Mouse (Mus musculus) forebrain, embryonic 13.5 days (tissue): ENCODE data around the gene Clasp2. TPM values are rescaled to one million over a fixed set of nuclear protein-coding genes. Genes with fewer than 3 reads are reported as not detected.
"Not testable (repeated sequence)": the region's sequence is repeated elsewhere in the genome, so short reads cannot be mapped to it uniquely, and the experiment has no call there.

Experiments
- ATAC-seq: fragments of 200-750 bp; cut with Nextera tagmentation; 2 replicates; pipeline ENCODE4 v1.8.0; 2017
- H3K27ac ChIP-seq: fragments of 300-500 bp; sonication (generic); 2 replicates; pipeline ENCODE4 v1.5.1; 2015; ENCODE audit warnings: inconsistent platforms, mild to moderate bottlenecking, moderate library complexity
- H3K27me3 ChIP-seq: fragments of 300-500 bp; sonication (generic); 2 replicates; pipeline ENCODE4 v1.6.1; 2015; ENCODE audit warnings: mild to moderate bottlenecking, inconsistent platforms
- H3K36me3 ChIP-seq: fragments of 300-500 bp; sonication (generic); 2 replicates; pipeline ENCODE4 v1.6.1; 2015; ENCODE audit warnings: mild to moderate bottlenecking, inconsistent platforms; ENCODE audit not compliant: poor library complexity, severe bottlenecking
- H3K4me1 ChIP-seq: fragments of 300-500 bp; sonication (generic); 2 replicates; pipeline ENCODE4 v1.6.1; 2015; ENCODE audit warnings: inconsistent platforms
- H3K4me2 ChIP-seq: fragments of 300-500 bp; sonication (generic); 2 replicates; pipeline ENCODE4 v1.6.1; 2015; ENCODE audit warnings: inconsistent platforms, mild to moderate bottlenecking, moderate library complexity
- H3K4me3 ChIP-seq: fragments of 300-500 bp; sonication (generic); 2 replicates; pipeline ENCODE4 v1.5.1; 2015; ENCODE audit warnings: mild to moderate bottlenecking, inconsistent platforms
- H3K9ac ChIP-seq: fragments of 300-500 bp; sonication (generic); 2 replicates; pipeline ENCODE4 v1.6.1; 2015; ENCODE audit warnings: mild to moderate bottlenecking, inconsistent platforms
- H3K9me3 ChIP-seq: fragments of 300-500 bp; sonication (generic); replicated peaks from 2 replicates; pipeline ENCODE4 v1.6.1; 2016; ENCODE audit warnings: inconsistent platforms
- WGBS: fragments of 180-500 bp; shearing (Covaris S2); methylation state at CpG from one replicate; pipeline ENCODE4 v1.1.7; 2015; 5-methylcytosine and 5-hydroxymethylcytosine counted together
- polyA plus RNA-seq: library from polyadenylated mRNA; unstranded; fragments of >200 nt; fragmentation: Nextera tagmentation; extraction: Ambion mirVana; gene quantifications from 2 replicates; pipeline ENCODE4 v1.2.1, GENCODE M21; 2015

Clasp2 gene
- polyA plus RNA-seq, 1 experiment from 2014 or later = 84.9 TPM

DNA sequence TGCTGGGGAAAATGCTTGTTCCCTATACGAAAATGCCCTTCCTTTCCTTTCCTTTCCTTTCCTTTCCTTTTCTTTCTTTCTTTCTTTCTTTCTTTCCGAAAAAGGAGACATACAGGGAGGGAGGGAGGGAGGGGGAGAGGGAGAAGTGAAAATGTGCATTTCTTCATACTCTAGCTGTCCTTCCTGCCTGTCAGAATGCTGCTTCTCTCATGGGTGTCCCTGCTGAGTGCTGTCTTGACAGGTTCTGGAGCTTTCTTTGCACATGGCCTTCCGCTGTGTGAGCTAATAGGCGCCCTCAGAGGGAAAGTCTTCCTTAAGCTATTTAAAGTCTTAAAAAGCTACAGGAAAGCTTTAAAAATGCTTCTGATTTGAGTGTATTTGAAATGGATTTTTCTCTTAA is 95.7 kb downstream of the Clasp2 start:
- WGBS = 83% methylated on average over 4 of the region's 4 CpGs
- no peak for ATAC-seq
- Histone ChIP-seq H3K9me3 (no peaks in the 10 kb centered on the region), H3K4me3 (no peak overlapping the region), H3K27ac (no peak overlapping the region), H3K27me3 (no peaks in the 10 kb centered on the region), H3K36me3 (peaks cover 14% of the 10 kb centered on the region; the same call in 1 of the 2 replicates), H3K9ac (no peak overlapping the region), H3K4me2 (no peak overlapping the region), H3K4me1 (no peaks in the 10 kb centered on the region)

DNA sequence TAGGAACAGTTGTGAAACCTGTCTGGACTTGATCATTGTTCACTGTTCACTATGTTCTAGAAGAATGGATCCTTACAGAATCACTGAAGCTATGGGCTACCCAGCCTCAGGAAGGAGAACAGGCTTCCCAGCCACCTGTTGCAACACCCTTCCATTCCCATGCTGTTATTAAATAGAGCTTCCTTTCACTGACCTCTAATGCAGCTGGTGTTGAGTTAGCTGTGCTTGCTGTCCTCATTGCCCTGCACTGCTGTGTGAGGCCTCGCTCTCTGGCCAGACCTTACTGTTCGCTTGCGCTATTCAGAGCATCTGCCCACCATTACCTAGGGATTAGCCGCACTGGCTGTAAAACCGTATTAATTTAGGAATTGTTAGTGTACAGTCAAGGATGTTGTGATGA is 96.2 kb downstream of the Clasp2 start:
- Histone ChIP-seq H3K36me3 (peaks cover 14% of the 10 kb centered on the region; the same call in 1 of the 2 replicates), H3K4me2 (no peak overlapping the region), H3K4me3 (no peak overlapping the region), H3K9me3 (no peaks in the 10 kb centered on the region), H3K9ac (no peak overlapping the region), H3K27me3 (no peaks in the 10 kb centered on the region), H3K4me1 (no peaks in the 10 kb centered on the region), H3K27ac (no peak overlapping the region)
- ATAC-seq = no peak
- WGBS = 95% methylated on average over 5 of the region's 5 CpGs

DNA sequence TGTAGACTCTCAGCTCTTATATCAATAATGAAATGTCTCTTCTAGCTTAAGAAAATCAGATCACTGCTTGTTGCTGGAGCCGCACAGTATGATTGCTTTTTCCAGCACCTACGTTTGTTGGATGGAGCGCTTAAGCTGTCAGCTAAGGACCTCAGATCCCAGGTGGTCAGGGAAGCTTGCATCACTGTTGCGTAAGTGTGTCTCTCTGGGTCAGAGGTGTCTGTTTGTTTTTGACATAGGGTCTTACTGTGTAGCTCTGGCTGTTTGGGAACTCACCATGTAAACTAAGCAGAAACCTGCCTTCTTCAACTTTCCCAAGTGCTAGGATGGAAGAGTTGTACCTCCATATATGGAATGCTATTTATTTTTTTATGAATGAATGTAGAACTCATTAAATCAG is 102.8 kb downstream of the Clasp2 start:
- WGBS = 96% methylated on average over 4 of the region's 4 CpGs

DNA sequence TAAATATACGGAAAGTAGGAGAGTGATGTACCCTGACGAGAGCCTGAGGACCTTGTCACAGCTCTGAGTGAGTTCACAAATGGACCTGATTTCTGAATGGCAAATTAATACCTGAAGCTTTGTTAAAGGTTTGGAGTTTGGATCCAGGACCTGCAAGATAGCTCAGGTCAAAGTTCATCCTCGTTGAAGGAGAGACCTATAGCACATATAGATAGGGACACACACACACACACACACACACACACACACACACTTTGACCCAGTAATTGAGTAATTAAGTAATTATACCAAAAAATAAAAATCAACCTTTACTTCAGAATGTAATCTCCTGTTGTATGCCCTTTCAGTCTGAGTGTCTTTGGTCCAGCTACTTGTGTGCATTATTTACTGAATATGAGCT is 114.2 kb downstream of the Clasp2 start:
- Histone ChIP-seq H3K4me3 (no peak overlapping the region), H3K4me2 (no peak overlapping the region), H3K36me3 (peaks cover 59% of the 10 kb centered on the region), H3K27ac (no peak overlapping the region), H3K27me3 (no peaks in the 10 kb centered on the region), H3K4me1 (no peaks in the 10 kb centered on the region), H3K9me3 (no peaks in the 10 kb centered on the region), H3K9ac (no peak overlapping the region)
- ATAC-seq = no peak
- WGBS = 91% methylated on average over 3 of the region's 3 CpGs

More for the DNA sequence above, 102.8 kb downstream of the Clasp2 start:
- Histone ChIP-seq H3K36me3 (peaks cover 34% of the 10 kb centered on the region), H3K4me3 (no peak overlapping the region), H3K27me3 (no peaks in the 10 kb centered on the region), H3K9me3 (no peaks in the 10 kb centered on the region), H3K27ac (no peak overlapping the region), H3K4me2 (no peak overlapping the region), H3K9ac (no peak overlapping the region), H3K4me1 (no peaks in the 10 kb centered on the region)
- no peak for ATAC-seq

DNA sequence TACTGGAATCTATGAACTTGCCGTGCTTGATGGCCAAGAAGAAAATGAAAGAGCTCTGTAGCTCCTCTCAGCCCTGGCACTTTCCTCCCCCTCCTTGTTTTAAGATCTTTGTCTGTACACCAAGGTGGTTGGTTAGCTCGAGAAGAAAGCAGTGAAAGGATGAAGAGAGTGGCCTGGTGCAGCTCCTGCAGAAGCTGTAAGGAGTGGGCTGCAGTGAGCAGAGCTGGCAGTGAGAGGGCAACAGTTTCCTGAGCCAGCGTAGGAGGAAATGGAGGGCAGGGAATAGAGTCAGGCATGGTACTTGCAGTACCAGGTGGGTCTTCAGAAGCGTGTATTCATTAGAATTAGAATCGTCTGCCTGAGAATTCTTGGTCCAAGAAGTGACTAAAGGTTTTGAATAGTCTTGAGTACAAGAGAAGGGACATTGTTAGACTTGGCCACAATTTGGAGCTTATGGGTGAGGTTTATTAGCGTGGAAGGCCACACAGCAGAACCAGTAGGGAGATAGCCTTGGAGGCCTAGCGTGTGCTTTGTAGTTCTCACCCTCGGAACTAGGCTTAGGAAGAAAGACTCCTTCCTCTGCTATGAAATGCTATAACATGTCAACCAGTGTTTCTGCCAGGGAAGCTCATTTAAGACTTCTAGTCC is 116.1 kb downstream of the Clasp2 start:
- H3K9ac ChIP-seq = no peak overlapping the region
- ATAC-seq = no peak
- peaks cover 58% of the 10 kb centered on the region for H3K36me3 ChIP-seq
- no peaks in the 10 kb centered on the region for H3K9me3 ChIP-seq
- H3K27ac ChIP-seq = no peak overlapping the region
- H3K4me2 ChIP-seq = no peak overlapping the region
- no peaks in the 10 kb centered on the region for H3K27me3 ChIP-seq
- WGBS = 86% methylated on average over 8 of the region's 8 CpGs
- no peak overlapping the region for H3K4me3 ChIP-seq
- H3K4me1 ChIP-seq = no peaks in the 10 kb centered on the region

DNA sequence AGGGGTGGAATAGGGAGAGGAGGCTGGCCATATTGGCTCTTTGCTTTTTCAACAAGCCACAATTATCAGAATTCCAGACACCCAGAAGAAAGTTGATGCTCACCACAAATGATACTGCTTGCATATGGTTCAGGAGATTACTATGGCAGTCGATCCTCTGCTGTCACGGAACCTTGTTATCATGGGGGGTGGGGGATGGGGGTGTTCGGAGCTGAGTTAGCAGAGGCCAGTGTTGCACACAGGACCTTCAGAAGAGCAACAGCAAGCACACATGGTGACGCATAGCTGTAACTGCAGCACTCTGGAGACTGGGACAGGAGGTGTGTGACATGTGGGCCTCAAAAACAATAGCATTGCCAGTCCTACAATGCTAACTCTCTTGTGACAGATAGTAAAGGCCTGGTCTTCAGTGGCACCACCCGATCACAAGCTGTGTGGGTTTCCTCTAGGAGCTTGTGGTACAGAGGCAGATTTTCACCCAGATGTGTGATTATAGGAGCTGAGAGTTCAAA is 116.7 kb downstream of the Clasp2 start:
- H3K4me2 ChIP-seq = no peak overlapping the region
- WGBS = 96% methylated on average over 5 of the region's 5 CpGs
- no peaks in the 10 kb centered on the region for H3K9me3 ChIP-seq
- no peaks in the 10 kb centered on the region for H3K4me1 ChIP-seq
- H3K27me3 ChIP-seq = no peaks in the 10 kb centered on the region
- ATAC-seq = no peak
- H3K4me3 ChIP-seq = no peak overlapping the region
- H3K27ac ChIP-seq = no peak overlapping the region
- no peak overlapping the region for H3K9ac ChIP-seq
- H3K36me3 ChIP-seq = peaks cover 57% of the 10 kb centered on the region

DNA sequence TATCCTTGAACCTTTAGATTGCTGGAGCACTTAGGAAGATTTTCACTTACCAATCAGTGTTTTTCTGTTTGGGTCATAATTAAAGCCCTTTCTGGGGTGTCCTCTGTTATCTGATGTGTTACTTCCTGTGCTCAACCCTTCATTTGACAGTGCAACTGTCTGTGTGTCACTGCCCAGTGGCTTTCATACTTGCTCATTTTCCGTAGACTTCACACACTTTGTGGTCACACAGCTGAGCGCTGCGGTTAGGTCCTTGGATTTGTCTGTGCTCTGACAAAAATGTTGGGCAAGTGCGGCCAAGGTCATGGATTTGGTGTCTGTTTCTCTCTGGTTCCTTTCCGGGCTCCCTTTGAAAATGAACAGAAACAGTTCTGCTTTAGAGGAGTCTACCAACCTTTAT is 118.1 kb downstream of the Clasp2 start:
- no peaks in the 10 kb centered on the region for H3K9me3 ChIP-seq
- no peak overlapping the region; the same call in 1 of the 2 replicates for H3K27ac ChIP-seq
- H3K4me1 ChIP-seq = no peaks in the 10 kb centered on the region
- WGBS = 90% methylated on average over 5 of the region's 5 CpGs
- H3K9ac ChIP-seq = no peak overlapping the region
- ATAC-seq = no peak
- no peak overlapping the region for H3K4me2 ChIP-seq
- no peaks in the 10 kb centered on the region for H3K27me3 ChIP-seq
- no peak overlapping the region for H3K4me3 ChIP-seq
- peaks cover 54% of the 10 kb centered on the region for H3K36me3 ChIP-seq

DNA sequence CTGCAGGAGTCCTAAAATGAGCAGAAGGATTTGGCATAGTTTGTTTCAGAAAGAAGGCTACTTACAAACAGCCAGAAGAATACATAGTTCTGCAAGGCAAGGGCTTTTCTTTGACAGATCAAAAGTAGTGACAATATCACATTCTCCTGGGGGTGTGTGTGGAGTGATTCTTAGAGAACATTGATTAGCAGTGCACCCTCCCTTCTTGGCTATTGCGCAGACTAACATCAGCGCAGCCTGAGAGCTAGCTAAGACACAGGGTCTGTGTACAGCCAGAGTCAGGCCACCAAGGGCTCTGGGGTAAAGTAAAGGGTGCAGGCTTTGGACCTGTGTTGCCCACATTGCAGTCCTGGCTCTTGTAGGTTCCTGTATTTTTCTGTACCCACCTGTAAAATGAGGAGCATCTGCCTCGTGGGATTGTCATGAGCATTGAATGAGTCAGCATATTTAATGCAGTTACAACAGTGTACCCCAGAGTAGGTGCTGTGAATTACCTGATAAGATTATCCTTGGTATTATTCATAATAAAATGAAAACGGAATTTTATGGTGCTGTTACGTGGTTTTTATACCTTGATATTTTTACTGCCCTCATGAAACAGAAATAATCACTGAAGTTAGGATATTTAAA is 122.2 kb downstream of the Clasp2 start:
- Histone ChIP-seq H3K4me1 (no peaks in the 10 kb centered on the region), H3K9me3 (no peaks in the 10 kb centered on the region), H3K27me3 (no peaks in the 10 kb centered on the region), H3K9ac (no peak overlapping the region), H3K4me2 (no peak overlapping the region), H3K27ac (no peak overlapping the region), H3K36me3 (peaks cover 51% of the 10 kb centered on the region), H3K4me3 (no peak overlapping the region)
- 86% methylated on average over 5 of the region's 5 CpGs for WGBS
- ATAC-seq = no peak

DNA sequence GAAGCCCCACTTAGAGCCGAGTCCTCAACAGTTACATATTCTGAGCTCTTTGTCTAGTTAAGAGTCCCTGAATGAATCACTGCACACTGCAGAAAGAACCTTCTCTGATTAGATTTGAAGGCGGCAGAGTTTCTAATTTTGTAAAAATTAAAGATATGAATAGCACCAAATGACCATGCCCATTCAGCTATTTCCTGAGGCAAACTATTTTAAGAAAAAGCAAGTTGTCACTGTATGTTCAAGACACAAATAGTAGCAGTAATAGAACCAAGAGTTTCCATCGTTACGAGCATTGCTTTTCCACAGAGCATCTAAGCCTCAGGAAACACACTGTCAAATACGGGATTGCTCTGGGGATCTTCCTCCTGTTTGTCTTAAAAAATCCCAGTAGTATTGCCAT is 126.7 kb downstream of the Clasp2 start:
- Histone ChIP-seq H3K27me3 (no peaks in the 10 kb centered on the region), H3K4me3 (no peak overlapping the region), H3K4me2 (no peak overlapping the region), H3K27ac (no peak overlapping the region), H3K9me3 (no peaks in the 10 kb centered on the region), H3K36me3 (peaks cover 72% of the 10 kb centered on the region), H3K4me1 (no peaks in the 10 kb centered on the region), H3K9ac (no peak overlapping the region)
- 89% methylated on average over 5 of the region's 5 CpGs for WGBS
- no peak for ATAC-seq

DNA sequence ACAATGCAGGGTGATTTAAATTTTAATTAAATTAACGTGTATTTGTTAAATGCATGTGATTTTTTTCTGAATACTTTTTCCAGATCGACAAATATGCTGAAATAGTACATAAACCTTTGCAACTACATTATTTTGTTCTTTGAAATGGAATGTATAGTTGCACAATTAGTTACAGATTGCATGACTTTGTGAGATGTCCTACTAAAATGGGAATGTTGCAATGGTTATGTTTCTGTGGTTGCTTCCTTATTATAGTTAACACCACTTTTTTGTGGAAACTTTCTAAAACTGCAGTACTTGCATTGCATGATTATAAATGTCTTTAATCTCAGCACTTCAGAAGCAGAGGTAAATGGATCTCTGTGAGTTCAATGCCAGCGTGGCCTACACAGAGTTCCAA is 153.6 kb downstream of the Clasp2 start:
- Histone ChIP-seq H3K9me3 (no peaks in the 10 kb centered on the region), H3K4me1 (no peaks in the 10 kb centered on the region), H3K4me3 (no peak overlapping the region), H3K36me3 (peaks cover 79% of the 10 kb centered on the region), H3K27me3 (no peaks in the 10 kb centered on the region), H3K9ac (no peak overlapping the region), H3K4me2 (no peak overlapping the region), H3K27ac (no peak overlapping the region)
- WGBS = 95% methylated on average over 3 of the region's 3 CpGs
- no peak for ATAC-seq

DNA sequence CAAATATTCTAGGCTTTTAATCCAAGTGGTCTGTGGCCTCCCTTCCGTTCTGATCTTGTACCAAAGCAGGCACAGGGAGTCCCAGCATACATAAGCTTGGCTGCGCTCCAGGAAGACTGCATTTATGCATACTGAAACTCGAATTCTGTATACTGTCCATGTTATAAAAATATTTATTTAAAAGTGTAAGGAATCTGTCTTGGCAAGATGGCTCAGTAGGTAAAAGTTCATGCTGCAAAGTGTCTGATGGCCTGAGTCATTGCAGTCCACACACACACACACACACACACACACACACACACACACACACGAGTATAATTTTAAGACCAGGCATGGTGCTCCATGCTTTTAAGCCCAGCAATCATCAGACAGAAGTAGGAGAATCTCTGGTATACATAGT is 161.9 kb downstream of the Clasp2 start:
- Histone ChIP-seq H3K9me3 (no peaks in the 10 kb centered on the region), H3K27me3 (no peaks in the 10 kb centered on the region), H3K4me1 (no peaks in the 10 kb centered on the region), H3K27ac (no peak overlapping the region), H3K4me3 (no peak overlapping the region), H3K4me2 (no peak overlapping the region), H3K36me3 (peaks cover 89% of the 10 kb centered on the region), H3K9ac (no peak overlapping the region)
- 84% methylated on average over 4 of the region's 4 CpGs for WGBS
- no peak for ATAC-seq

DNA sequence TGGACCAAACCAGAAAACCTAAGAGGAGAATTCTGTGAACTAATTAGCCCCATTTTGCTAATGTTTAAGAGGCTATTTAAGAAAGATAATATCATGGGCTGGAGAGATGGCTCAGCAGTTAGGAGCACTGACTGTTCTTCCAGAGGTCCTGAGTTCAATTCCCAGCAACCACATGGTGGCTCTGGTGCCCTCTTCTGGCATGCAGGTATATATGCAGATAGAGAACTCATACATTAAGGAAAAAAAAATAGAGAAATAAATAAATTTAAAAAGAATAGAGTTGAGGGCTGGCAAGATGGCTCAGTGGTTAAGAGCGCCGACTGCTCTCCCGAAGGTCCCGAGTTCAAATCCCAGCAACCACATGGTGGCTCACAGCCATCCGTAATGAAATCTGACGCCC is 163.0 kb downstream of the Clasp2 start:
- H3K4me2 ChIP-seq, H3K4me1 ChIP-seq, H3K9me3 ChIP-seq, H3K9ac ChIP-seq, H3K4me3 ChIP-seq, ATAC-seq, H3K27me3 ChIP-seq, H3K27ac ChIP-seq: not testable (repeated sequence)
- H3K36me3 ChIP-seq = peaks cover 92% of the 10 kb centered on the region
- 96% methylated on average over 6 of the region's 6 CpGs for WGBS

DNA sequence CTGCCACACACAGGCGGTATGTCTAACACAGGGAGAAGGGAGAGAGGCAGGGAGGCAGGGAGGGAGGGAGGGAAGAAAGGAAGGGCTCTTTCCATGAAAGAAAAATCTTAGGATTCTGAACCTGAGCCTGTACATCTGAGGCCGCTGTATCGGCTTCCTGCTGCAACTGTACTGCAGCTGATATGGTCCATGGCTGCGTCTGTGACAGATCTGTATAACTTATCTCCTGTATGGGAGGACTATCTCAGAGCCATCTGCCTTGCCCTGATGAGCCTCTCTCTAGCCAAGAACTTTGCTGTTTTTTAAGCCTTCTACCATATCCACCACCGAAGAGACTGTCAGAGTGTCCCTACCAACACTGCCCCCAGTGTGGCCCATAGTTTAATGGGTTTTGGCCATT is 174.5 kb downstream of the Clasp2 start:
- Histone ChIP-seq H3K4me3 (no peak overlapping the region), H3K27me3 (no peaks in the 10 kb centered on the region), H3K27ac (no peak overlapping the region), H3K4me1 (no peaks in the 10 kb centered on the region), H3K9me3 (no peaks in the 10 kb centered on the region), H3K4me2 (no peak overlapping the region), H3K36me3 (peaks cover 73% of the 10 kb centered on the region), H3K9ac (no peak overlapping the region)
- WGBS = 95% methylated on average over 5 of the region's 5 CpGs
- no peak for ATAC-seq
